Mouse (Mus musculus) midbrain, embryonic 16.5 days (tissue): ENCODE data around the gene 3110082I17Rik. TPM values are rescaled to one million over a fixed set of nuclear protein-coding genes. Genes with fewer than 3 reads are reported as not detected.

Experiments used
- ATAC-seq: fragments of 200-750 bp; cut with Nextera tagmentation; 2 replicates; pipeline ENCODE4 v1.8.0; 2017; ENCODE audit warnings: moderate TSS enrichment
- H3K27ac ChIP-seq: fragments of 300-500 bp; sonication (generic); 2 replicates; pipeline ENCODE4 v1.5.1; 2014; ENCODE audit warnings: mild to moderate bottlenecking, low read length, mixed read lengths
- H3K27me3 ChIP-seq: fragments of 300-500 bp; sonication (generic); 2 replicates; pipeline ENCODE4 v1.6.1; 2014; ENCODE audit warnings: low read depth, low read length, mixed read lengths; ENCODE audit not compliant: control insufficient read depth, insufficient read depth
- H3K36me3 ChIP-seq: fragments of 300-500 bp; sonication (generic); 2 replicates; pipeline ENCODE4 v1.6.1; 2014; ENCODE audit warnings: mild to moderate bottlenecking, low read length, moderate library complexity, mixed read lengths; ENCODE audit not compliant: control insufficient read depth, insufficient read depth
- H3K4me1 ChIP-seq: fragments of 300-500 bp; sonication (generic); 2 replicates; pipeline ENCODE4 v1.6.1; 2014; ENCODE audit warnings: mild to moderate bottlenecking, low read length, mixed read lengths; ENCODE audit not compliant: control insufficient read depth, insufficient read depth
- H3K4me2 ChIP-seq: fragments of 300-500 bp; sonication (generic); 2 replicates; pipeline ENCODE4 v1.6.1; 2014; ENCODE audit warnings: mild to moderate bottlenecking, low read length, mixed read lengths
- H3K4me3 ChIP-seq: fragments of 300-500 bp; sonication (generic); 2 replicates; pipeline ENCODE4 v1.5.1; 2014; ENCODE audit warnings: low read depth, mild to moderate bottlenecking, low read length, moderate library complexity, mixed read lengths
- H3K9ac ChIP-seq: fragments of 300-500 bp; sonication (generic); 2 replicates; pipeline ENCODE4 v1.6.1; 2014; ENCODE audit warnings: low read depth, low read length, mixed read lengths
- H3K9me3 ChIP-seq: fragments of 300-500 bp; sonication (generic); replicated peaks from 2 replicates; pipeline ENCODE4 v1.6.1; 2014; ENCODE audit warnings: mild to moderate bottlenecking, low read length, mixed read lengths; ENCODE audit not compliant: control insufficient read depth, poor library complexity, severe bottlenecking
- WGBS: fragments of 180-500 bp; shearing (Covaris S2); extraction: QIAGEN DNeasy Blood & Tissue Kit; methylation state at CpG from one replicate; pipeline ENCODE4 v1.1.7; 2014; 5-methylcytosine and 5-hydroxymethylcytosine counted together
- polyA plus RNA-seq: library from polyadenylated mRNA; unstranded; fragments of >200 nt; fragmentation: Nextera tagmentation; extraction: Ambion mirVana; gene quantifications from 2 replicates; pipeline ENCODE4 v1.2.1, GENCODE M21; 2015

The 3110082I17Rik gene
- polyA plus RNA-seq, 1 experiment from 2014 or later, result 17.7 TPM

DNA sequence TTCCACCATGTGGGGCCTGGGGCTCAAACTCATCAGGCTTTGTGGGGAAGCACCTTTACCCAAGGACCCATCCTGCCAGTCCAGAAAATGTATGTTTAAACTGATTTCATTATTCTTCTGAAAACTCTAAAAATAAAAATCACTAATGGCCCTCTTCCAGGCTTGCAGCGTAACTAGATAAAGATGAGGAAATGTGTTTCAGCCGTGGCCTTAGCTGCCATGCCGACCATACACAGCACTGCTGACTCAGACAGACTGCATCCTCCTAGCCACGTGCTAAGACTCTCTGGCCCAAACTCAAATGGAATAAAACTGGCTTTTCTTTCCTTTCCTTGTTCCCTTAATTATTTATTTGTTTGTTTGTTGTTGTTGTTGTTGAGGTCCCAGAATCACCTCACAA lies 4.5 kb upstream of the 3110082I17Rik start:
- Histone ChIP-seq H3K27ac (no peak overlapping the region), H3K4me1 (peaks cover 5% of the 10 kb centered on the region), H3K9ac (no peak overlapping the region), H3K27me3 (no peaks in the 10 kb centered on the region), H3K9me3 (no peaks in the 10 kb centered on the region), H3K36me3 (no peaks in the 10 kb centered on the region), H3K4me3 (no peak overlapping the region), H3K4me2 (no peak overlapping the region)
- WGBS, result 82% methylated on average over 4 of the region's 4 CpGs
- ATAC-seq, result no peak

GRCm38 (mm10) chr5:139459938-139460337 lies 389 bp downstream of the 3110082I17Rik start:
- Histone ChIP-seq H3K4me3 (peak overlapping the region; percentile 54), H3K27me3 (no peaks in the 10 kb centered on the region), H3K4me1 (peaks cover 14% of the 10 kb centered on the region), H3K4me2 (peak overlapping the region; percentile 82), H3K9me3 (no peaks in the 10 kb centered on the region), H3K36me3 (no peaks in the 10 kb centered on the region), H3K9ac (peak overlapping the region; percentile 56), H3K27ac (no peak overlapping the region)
- 10% methylated on average over 10 of the region's 10 CpGs for WGBS
- peak; percentile 44 for ATAC-seq

GRCm38 (mm10) chr5:139457241-139457640 lies 3.1 kb downstream of the 3110082I17Rik start:
- Histone ChIP-seq H3K4me2 (no peak overlapping the region), H3K4me3 (no peak overlapping the region), H3K27me3 (no peaks in the 10 kb centered on the region), H3K9ac (no peak overlapping the region), H3K9me3 (no peaks in the 10 kb centered on the region), H3K36me3 (no peaks in the 10 kb centered on the region), H3K27ac (no peak overlapping the region), H3K4me1 (peaks cover 14% of the 10 kb centered on the region)
- WGBS, result 93% methylated on average over 8 of the region's 8 CpGs
- ATAC-seq, result no peak

- ATAC-seq, result no peak
- 97% methylated on average over 12 of the region's 12 CpGs for WGBS
- Histone ChIP-seq H3K27ac (no peak overlapping the region), H3K4me1 (peaks cover 11% of the 10 kb centered on the region), H3K4me2 (no peak overlapping the region), H3K36me3 (no peaks in the 10 kb centered on the region), H3K9ac (no peak overlapping the region), H3K9me3 (no peaks in the 10 kb centered on the region), H3K4me3 (no peak overlapping the region), H3K27me3 (no peaks in the 10 kb centered on the region)
These were observed 5.2 kb downstream of the 3110082I17Rik start for GRCm38 (mm10) chr5:139455166-139455565.

DNA sequence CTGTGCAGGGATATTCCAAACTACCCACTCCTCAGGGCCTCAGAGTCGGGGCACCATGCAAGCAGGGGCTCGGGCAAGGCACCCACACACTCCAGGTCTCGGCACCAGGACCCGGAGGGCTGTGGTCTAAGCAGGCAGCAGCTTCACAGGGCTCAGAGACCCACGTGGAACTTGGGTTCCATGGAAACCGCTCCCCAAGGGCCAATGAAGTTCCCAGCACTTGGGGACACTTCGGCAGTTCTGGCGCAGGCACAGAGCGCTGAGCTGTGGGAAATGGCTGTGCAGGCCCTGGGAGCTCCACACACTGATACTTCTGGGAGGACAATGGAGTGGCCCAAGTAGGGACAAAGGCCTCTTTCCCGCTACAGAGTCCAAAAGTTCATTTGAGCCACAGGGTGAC lies 7.3 kb downstream of the 3110082I17Rik start:
- no peak for ATAC-seq
- Histone ChIP-seq H3K36me3 (no peaks in the 10 kb centered on the region), H3K9me3 (no peaks in the 10 kb centered on the region), H3K4me1 (peaks cover 3% of the 10 kb centered on the region; the same call in 1 of the 2 replicates), H3K27me3 (no peaks in the 10 kb centered on the region), H3K4me2 (no peak overlapping the region), H3K27ac (no peak overlapping the region), H3K9ac (no peak overlapping the region), H3K4me3 (no peak overlapping the region)
- 82% methylated on average over 10 of the region's 10 CpGs for WGBS

DNA sequence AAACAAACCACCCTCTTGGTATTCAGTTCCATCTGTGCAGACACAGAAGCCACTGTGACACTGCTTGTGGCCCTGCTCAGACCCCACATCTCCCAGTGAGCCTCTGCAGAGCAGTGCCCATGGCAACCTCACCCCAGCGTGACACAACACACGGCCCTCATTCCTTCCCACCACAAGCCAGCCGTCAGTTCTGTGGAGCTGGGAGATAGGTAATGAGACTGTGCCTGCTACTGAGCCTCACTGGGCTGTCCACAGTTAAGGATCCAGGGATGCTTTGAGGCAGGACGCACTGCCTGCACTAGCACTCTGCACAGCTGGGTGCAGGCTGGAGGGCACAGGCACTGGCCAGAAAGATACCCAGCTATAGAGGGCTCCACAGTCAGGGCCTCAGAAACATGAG lies 10.4 kb downstream of the 3110082I17Rik start:
- 0 out of 2 replicates have a peak, but pooled peaks have one; percentile 45 for ATAC-seq
- Histone ChIP-seq H3K27me3 (no peaks in the 10 kb centered on the region), H3K27ac (0 out of 2 replicates have a peak overlapping the region, but pooled peaks have one; percentile 28), H3K4me3 (no peak overlapping the region), H3K36me3 (no peaks in the 10 kb centered on the region), H3K9ac (peak overlapping the region; percentile 25; the same call in 1 of the 2 replicates), H3K9me3 (no peaks in the 10 kb centered on the region), H3K4me2 (no peak overlapping the region), H3K4me1 (peaks cover 3% of the 10 kb centered on the region; the same call in 1 of the 2 replicates)
- WGBS, result 24% methylated on average over 4 of the region's 4 CpGs

DNA sequence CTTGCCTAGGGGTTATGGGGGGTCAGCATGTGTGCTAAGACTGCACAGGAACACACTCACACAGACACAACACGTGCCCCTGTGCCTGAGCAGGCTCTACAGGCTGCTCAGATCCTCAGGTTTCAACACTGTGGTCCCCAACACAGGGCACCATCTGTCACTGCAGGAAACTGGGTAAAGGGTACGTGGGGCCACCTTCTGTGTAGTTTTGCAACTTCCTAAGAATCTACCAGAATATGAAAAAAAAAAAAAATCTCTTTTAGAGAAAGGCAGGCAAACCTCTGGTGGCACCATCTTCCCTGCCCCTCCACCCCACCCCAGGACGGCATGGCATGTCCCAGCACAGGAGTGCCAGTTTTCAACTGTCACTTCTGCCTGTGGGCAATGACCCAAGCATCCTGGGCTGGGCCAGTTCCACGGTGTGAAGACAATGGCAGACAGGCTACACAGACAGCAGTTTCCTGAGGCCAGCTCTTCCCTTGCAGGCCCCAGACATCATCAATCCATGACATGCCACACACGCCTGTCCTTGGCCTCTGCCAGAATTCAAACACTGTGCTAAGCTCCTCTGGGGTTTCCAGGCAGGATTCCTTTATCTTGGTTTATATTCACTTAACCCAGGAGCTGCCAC lies 11.1 kb downstream of the 3110082I17Rik start:
- ATAC-seq, result no peak
- Histone ChIP-seq H3K9me3 (no peaks in the 10 kb centered on the region), H3K4me3 (no peak overlapping the region), H3K4me2 (no peak overlapping the region), H3K27me3 (no peaks in the 10 kb centered on the region), H3K9ac (no peak overlapping the region), H3K36me3 (no peaks in the 10 kb centered on the region), H3K27ac (0 out of 2 replicates have a peak overlapping the region, but pooled peaks have one; percentile 28), H3K4me1 (peaks cover 3% of the 10 kb centered on the region; the same call in 1 of the 2 replicates)
- 51% methylated on average over 5 of the region's 5 CpGs for WGBS

DNA sequence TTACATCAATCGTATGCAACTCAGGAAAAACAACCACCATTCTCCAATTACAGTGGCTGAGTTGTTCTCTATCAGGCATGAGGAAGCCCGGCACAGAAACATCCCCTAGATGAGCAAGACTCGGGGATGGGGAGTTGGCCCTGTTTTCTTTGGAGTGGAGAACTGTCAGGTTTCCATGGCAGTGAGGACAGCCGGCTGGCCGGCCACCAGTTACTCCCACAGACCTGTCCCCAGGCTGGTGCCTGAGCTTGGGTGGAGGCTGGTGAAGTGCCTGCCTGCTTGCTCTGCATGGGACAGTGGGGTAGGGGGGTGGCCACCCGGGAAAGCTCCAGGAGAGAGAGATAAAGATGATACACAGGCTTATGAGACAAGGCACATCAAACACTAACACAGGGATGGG lies 12.3 kb downstream of the 3110082I17Rik start:
- Histone ChIP-seq H3K4me2 (no peak overlapping the region), H3K9me3 (no peaks in the 10 kb centered on the region), H3K4me1 (peaks cover 3% of the 10 kb centered on the region; the same call in 1 of the 2 replicates), H3K9ac (no peak overlapping the region), H3K4me3 (no peak overlapping the region), H3K36me3 (no peaks in the 10 kb centered on the region), H3K27ac (no peak overlapping the region), H3K27me3 (no peaks in the 10 kb centered on the region)
- 78% methylated on average over 6 of the region's 6 CpGs for WGBS
- no peak for ATAC-seq

DNA sequence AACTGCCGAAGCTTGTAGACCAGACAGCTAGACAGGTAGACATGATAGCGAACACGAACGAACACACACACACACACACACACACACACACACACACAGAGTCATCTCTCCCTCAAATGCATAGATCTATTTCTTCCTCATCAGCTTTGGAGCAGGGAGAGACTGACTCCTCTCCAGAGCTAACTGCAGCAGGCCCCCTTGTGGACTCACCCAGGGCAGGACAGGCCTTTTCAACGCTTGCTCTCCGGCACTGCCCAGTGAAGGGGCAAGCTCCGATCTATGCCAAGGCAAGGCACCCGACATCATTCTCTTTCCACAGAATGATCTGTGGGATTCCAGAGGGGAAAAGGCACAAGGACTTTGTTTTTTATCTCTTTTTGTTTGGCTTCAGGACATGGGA lies 15.1 kb downstream of the 3110082I17Rik start:
- H3K4me2 ChIP-seq, result no peak overlapping the region
- no peak for ATAC-seq

More for the DNA sequence above, 15.1 kb downstream of the 3110082I17Rik start:
- H3K36me3 ChIP-seq, result no peaks in the 10 kb centered on the region
- H3K9ac ChIP-seq, result no peak overlapping the region
- no peak overlapping the region for H3K4me3 ChIP-seq
- no peaks in the 10 kb centered on the region for H3K9me3 ChIP-seq
- peaks cover 3% of the 10 kb centered on the region; the same call in 1 of the 2 replicates for H3K4me1 ChIP-seq
- H3K27me3 ChIP-seq, result no peaks in the 10 kb centered on the region
- 80% methylated on average over 8 of the region's 8 CpGs for WGBS
- H3K27ac ChIP-seq, result no peak overlapping the region
